Mouse (Mus musculus): ENCODE data around the gene B3gnt2. TPM values are rescaled to one million over a fixed set of nuclear protein-coding genes. Genes with fewer than 3 reads are reported as not detected.

B3gnt2 gene
- total RNA-seq, 2 experiments from 2014 or later: 13.8 to 16.0 TPM

DNA sequence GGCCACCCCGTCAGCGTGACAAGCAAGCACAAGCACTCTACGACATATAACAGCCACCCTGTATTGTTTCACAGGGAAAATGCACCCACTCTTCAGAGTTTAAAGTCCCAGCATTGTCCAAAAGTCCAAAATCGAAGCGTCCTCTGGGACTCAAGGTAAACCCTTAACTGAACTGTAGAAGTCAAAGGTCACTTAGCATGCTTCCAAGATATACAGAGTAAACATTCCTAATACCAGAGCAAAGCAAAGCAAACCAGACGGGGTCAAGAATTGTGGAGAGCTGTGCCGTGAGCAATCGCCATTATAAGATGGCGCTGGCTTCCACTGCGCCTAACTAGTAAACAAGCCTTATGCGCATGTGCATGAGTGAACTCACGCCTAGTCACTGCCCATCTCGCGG is 34.7 kb downstream of the B3gnt2 start:
- TF ChIP-seq CTCF (IDR thresholded peaks at IDR 0.05): no peak
- intact Hi-C loops (cut with DNase I): loop anchor here (5.0 kb wide), 1 partner anchor 194 kb away; no protein-coding TSS in a partner anchor
- Histone ChIP-seq H3K27ac (no peak overlapping the region), H3K4me3 (no peak overlapping the region)
- DNase-seq (ENCODE audit: extremely low spot score in 1 of 2, low spot score in 2 of 2): no peak

DNA sequence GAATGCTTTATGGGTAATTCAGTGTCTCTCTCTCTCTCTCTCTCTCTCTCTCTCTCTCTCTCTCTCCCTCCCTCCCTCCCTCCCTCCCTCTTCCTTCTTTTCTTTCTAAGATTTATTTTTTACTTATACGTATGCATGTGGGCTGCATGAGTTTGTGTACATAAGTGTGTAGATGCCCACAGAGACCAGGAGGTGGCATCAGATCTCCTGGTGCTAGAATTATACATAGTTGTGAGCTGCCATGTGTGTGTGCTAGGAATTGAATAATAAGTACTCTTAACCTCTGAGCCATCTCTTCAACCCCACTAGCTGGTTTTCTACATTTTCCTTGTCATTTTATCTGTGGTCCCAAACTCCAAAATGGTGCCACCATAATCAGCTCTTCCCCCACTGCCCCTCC is 35.2 kb downstream of the B3gnt2 start:
- Histone ChIP-seq H3K27ac (no peak overlapping the region), H3K4me3 (no peak overlapping the region)
- intact Hi-C loops (cut with DNase I): loop anchor here (5.0 kb wide), 1 partner anchor 193 kb away; no protein-coding TSS in a partner anchor
- DNase-seq (ENCODE audit: extremely low spot score in 1 of 2, low spot score in 2 of 2): no peak
- no peak for TF ChIP-seq CTCF (IDR thresholded peaks at IDR 0.05)

DNA sequence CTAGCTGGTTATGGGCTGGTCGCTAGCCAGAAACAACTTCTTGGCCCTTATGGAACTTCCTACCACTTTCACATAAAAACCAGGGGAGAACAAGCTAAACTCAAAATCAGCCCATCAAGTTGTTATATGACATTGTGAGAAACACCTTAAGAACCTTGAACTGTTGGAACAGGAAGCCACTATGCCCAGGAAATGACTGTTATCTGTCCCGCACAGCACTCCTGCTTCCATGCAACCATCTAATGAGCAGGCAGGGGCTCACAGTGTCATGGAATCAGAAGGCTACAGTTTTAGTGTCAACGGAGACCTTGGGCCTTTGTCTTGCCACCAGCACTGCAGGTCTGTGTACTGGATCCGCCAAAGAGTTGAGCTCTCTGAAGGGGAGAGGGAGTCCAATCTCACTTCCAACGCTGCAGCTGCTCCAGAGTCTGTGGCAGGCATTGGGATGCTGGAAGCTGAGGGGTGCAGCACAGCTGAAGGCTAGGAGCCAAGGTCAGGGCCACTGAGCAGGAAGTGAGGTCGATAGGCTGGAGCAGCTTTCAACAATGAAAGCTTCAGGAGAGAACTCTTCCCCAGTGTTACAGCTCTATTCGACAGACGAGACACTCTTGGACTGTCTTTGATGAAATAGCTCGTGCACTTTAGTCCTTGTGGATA is 36.6 kb downstream of the B3gnt2 start:
- Histone ChIP-seq H3K27ac (no peak overlapping the region), H3K4me3 (no peak overlapping the region)
- no peak for TF ChIP-seq CTCF (IDR thresholded peaks at IDR 0.05)
- intact Hi-C loops (cut with DNase I): no loop called here
- no peak for DNase-seq (ENCODE audit: extremely low spot score in 1 of 2, low spot score in 2 of 2)

DNA sequence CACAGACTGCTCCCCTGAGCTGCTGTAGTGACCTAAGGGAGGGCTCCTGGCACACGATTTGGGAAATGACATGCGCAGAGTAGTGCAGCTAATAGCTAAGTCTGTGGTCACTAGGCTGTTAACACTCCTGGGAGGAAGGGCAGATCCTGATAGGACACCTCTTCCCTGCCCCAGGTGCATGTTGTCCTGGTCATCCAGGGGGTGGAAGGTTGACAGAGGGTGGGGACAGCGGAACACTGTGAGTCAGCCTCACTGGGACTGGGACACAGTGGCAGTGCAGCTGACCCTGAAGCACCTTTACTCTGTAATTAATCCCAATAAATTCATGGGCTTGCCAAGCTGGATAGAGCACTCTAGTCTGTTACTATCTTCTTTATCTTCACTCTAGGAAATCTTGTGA is 39.5 kb downstream of the B3gnt2 start:
- no peak for TF ChIP-seq CTCF (IDR thresholded peaks at IDR 0.05)
- no peak for DNase-seq (ENCODE audit: extremely low spot score in 1 of 2, low spot score in 2 of 2)
- Histone ChIP-seq H3K4me3 (no peak overlapping the region), H3K27ac (no peak overlapping the region)
- intact Hi-C loops (cut with DNase I): no loop called here

DNA sequence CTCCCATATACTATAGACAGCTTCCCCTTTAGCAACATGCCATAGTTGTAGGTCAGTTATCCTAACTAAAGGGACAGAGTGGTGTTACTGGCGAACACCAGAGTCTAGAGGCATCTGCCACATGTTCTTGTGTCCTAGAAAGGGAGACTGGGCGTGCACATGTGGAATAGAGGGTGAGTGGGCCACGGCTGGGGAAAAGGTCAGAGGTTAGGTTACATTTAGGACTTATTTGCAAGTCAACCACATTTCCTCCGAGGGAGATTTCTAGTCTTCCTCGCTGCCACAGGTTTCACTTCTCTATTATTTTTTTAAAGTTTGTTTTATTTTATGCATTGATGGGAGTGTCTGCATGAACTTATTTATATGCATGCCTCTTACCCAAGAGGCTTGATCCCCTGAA is 42.4 kb downstream of the B3gnt2 start:
- intact Hi-C loops (cut with DNase I): no loop called here
- TF ChIP-seq CTCF (IDR thresholded peaks at IDR 0.05): no peak
- no peak for DNase-seq (ENCODE audit: extremely low spot score in 1 of 2, low spot score in 2 of 2)
- H3K27ac ChIP-seq: no peak overlapping the region
- H3K4me3 ChIP-seq: no peak overlapping the region

DNA sequence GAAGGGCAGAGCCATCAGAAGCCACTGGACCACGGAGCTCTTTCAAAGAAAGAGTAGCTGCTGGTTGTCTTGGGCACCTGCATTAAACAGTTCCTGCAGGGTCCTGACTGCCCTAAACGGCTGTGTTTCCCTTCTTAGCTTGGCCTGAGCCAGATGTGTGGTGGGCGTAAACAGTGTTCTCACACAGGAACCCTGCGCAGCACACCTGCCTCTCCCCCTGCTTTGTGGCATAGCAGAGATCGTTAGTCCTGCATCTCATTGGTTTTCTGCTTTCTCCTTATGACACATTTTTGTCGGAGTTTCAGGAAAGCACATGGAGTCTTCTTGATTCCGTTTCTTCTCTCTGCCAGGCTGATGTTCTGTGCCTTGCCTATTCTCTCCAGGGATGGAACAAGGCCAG is 44.9 kb downstream of the B3gnt2 start:
- Histone ChIP-seq H3K4me3 (no peak overlapping the region), H3K27ac (no peak overlapping the region)
- TF ChIP-seq CTCF (IDR thresholded peaks at IDR 0.05): no peak
- intact Hi-C loops (cut with DNase I): no loop called here
- DNase-seq (ENCODE audit: extremely low spot score in 1 of 2, low spot score in 2 of 2): no peak

DNA sequence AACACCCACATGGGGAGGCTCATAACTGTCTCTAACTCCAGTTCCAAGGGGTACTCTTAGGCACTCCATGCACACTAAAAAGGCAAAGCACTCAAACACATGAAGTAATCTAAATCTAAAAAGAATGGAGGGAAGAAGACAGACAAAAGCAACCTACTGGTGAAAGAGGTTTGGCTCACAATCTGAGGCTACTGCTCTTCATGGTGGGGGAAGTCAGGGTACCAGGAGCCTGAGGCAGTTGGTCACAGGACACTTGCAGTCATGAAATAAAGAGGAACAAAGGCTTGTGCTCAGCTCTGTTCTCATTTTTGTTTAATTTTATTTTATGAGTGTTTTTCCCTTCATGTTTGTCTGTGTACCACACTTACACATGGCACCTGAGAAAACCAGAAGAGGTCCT is 45.6 kb downstream of the B3gnt2 start:
- no peak overlapping the region for H3K27ac ChIP-seq
- intact Hi-C loops (cut with DNase I): no loop called here
- no peak for TF ChIP-seq CTCF (IDR thresholded peaks at IDR 0.05)
- DNase-seq (ENCODE audit: extremely low spot score in 1 of 2, low spot score in 2 of 2): no peak
- no peak overlapping the region for H3K4me3 ChIP-seq

DNA sequence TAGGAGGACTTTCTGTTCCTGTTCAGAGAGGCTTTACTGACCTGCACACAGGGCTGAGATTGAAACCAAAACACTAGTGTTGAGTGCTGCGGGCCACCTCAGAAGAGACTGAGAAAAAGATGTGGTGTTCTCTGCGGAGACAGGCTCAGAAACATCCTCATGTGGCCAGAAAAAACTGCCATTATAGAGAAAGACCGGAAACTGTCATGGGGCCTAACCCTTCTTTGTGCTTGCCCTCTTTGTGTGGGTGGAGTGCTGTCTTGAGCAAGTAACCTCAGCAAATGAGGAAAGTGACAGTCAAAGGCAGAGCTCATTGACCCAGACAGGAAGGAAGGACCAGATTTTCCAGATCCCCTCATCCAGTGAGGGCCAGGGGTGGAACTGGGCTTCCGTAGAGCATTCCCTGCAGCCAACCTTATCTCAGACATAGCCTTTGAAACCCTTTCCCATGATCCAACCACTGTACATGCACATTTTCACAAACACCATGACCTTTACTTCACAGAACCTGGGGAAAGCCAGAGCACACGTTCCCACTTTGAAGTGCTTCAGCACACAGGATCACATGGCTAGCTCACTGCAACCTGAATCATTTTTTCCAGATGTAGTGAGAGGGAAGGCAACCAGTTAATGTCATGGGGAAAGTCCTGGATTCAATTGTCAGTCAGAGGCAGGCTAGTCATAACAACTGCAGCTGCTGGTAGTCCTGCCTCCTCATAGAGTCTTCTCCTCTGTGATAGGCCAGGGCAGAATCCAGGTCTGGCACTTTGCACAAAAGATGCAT is 46.6 kb downstream of the B3gnt2 start:
- no peak for TF ChIP-seq CTCF (IDR thresholded peaks at IDR 0.05)
- intact Hi-C loops (cut with DNase I): no loop called here
- DNase-seq (ENCODE audit: extremely low spot score in 1 of 2, low spot score in 2 of 2): no peak
- Histone ChIP-seq H3K4me3 (no peak overlapping the region), H3K27ac (no peak overlapping the region)

DNA sequence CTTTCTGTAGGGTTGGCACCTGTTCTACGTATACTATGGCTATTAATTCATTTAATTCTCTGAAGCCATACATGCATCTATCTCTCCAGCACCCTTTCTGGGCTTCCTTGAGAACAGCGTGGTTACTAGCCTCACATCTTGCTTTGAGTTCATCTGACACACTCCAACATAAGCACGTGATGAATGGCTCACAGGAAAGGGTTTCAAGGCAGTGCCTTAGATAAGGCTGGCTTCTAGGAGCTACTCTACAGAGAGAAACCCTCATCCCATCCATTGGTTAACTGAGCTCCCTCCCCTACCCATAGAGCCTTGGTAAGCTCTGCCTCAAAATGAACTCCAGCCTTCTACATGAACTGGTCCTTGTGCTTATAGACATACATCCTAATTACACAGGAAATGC is 47.3 kb downstream of the B3gnt2 start:
- no peak for DNase-seq (ENCODE audit: extremely low spot score in 1 of 2, low spot score in 2 of 2)
- intact Hi-C loops (cut with DNase I): no loop called here
- H3K27ac ChIP-seq: no peak overlapping the region
- no peak overlapping the region for H3K4me3 ChIP-seq
- TF ChIP-seq CTCF (IDR thresholded peaks at IDR 0.05): no peak

DNA sequence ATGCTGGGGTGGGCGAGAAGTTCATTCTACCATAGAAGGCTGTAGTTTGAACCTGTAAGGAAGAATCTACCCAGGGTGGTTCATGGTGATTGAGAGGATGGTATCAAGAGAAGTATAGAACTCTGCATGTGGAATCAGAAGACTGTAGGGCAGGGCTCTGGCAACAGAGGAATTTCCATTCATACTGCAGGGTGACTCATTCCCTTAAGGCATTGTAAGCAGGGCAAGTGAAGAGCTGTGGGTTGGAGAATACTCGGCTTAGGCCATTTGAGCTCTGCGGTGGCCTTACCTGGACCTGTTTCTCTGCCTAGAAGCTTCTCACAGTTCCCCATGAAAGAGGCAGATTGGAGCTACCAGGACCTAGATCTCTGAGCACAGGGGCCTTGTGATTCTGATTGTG is 49.3 kb downstream of the B3gnt2 start:
- intact Hi-C loops (cut with DNase I): no loop called here
- no peak overlapping the region for H3K27ac ChIP-seq
- no peak for TF ChIP-seq CTCF (IDR thresholded peaks at IDR 0.05)
- DNase-seq (ENCODE audit: extremely low spot score in 1 of 2, low spot score in 2 of 2): no peak
- no peak overlapping the region for H3K4me3 ChIP-seq

DNA sequence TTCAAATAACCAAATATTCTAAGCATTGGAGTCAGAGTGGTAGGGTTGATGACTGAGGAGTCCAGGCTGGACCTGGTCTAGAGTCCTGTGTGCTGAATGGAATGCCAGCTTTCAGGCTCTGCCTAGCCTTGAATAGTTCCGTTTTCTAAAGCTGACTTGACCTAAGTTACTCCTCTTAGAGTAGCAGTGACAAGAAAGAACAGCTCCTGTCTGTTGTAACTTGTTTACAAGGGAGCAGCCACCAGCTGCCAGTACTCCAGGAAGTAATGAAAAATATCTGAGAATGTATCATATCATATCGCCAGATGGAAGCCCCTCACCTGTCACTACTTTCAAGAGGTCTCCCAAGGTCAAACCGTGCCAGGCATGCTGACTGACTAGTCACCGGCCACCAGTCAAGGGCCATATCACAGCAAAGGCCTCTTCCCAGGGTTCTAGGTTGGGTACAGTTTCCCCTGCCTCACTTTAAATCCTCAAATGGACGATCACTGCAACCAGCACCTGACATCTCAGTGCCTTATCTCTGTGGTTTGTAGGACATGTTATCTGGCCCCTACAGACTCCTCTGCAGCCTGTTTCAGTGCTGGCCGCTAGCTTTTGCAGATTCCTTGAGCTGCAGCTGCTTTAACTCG is 51.2 kb downstream of the B3gnt2 start:
- H3K27ac ChIP-seq: no peak overlapping the region
- intact Hi-C loops (cut with DNase I): no loop called here
- no peak overlapping the region for H3K4me3 ChIP-seq
- DNase-seq (ENCODE audit: extremely low spot score in 1 of 2, low spot score in 2 of 2): no peak
- TF ChIP-seq CTCF (IDR thresholded peaks at IDR 0.05): no peak

DNA sequence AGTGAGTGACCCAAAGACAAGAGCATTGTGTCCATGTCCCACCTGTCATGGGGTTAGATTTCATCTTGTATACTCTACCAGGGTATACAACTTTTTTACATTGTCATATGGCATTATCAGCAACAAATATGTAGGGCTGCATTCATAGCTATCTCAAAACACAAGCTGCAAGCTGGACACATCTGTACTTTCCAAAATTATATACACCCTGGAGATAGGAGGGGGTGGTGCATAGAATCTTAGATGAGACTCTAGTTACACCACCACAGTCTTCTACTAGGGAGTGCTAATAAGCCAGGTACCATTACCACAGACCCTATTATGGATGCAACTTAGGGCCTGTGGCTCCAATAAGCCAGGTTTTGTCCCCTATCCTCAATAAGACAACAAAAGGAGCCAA is 52.7 kb downstream of the B3gnt2 start:
- H3K27ac ChIP-seq: no peak overlapping the region
- no peak for TF ChIP-seq CTCF (IDR thresholded peaks at IDR 0.05)
- intact Hi-C loops (cut with DNase I): no loop called here
- DNase-seq (ENCODE audit: extremely low spot score in 1 of 2, low spot score in 2 of 2): no peak
- H3K4me3 ChIP-seq: no peak overlapping the region
